Mouse (Mus musculus) heart, postnatal 4 days (tissue): Measurements from ENCODE around the gene Orc5. TPM values are rescaled to one million over a fixed set of nuclear protein-coding genes. Genes with fewer than 3 reads are reported as not detected.

ENCODE experiments used
- total RNA-seq, 2 experiments: library from RNA; stranded (reverse); gene quantifications; 2 replicates each; pipeline ENCODE4 v1.2.3; 2021

The Orc5 gene
- total RNA-seq, 2 experiments from 2014 or later: 10.2 to 11.9 TPM

Other genes starting within 250 kb of the Orc5 start
- gene Reln, start 205.7 kb downstream of the Orc5 start, total RNA-seq: 1 to 10 TPM; 5.1 to 5.6 TPM
- gene Lhfpl3, start 195.6 kb upstream of the Orc5 start, total RNA-seq: under 1 TPM in 1 of 2 experiments, not detected in 1; 0.10 TPM